Mouse (Mus musculus) hindbrain, embryonic 14.5 days (tissue): ENCODE measurements around the gene Hmga1. TPM values are rescaled to one million over a fixed set of nuclear protein-coding genes. Genes with fewer than 3 reads are reported as not detected.

Experiments
- ATAC-seq: fragments of 200-750 bp; cut with Nextera tagmentation; 2 replicates; pipeline ENCODE4 v1.8.0; 2017; ENCODE audit warnings: moderate number of reproducible peaks, mild to moderate bottlenecking, moderate TSS enrichment, moderate library complexity; ENCODE audit not compliant: low FRiP score
- DNase-seq: peaks from one replicate; pipeline ENCODE4 v3.0.0-alpha.2; 2015; ENCODE audit warnings: low spot score
- H3K27ac ChIP-seq: fragments of 300-500 bp; sonication (generic); 2 replicates; pipeline ENCODE4 v1.5.1; 2014; ENCODE audit warnings: mild to moderate bottlenecking, moderate library complexity
- H3K27me3 ChIP-seq: fragments of 300-500 bp; sonication (generic); 2 replicates; pipeline ENCODE4 v1.6.1; 2014; ENCODE audit warnings: mild to moderate bottlenecking, low read length, mixed read lengths; ENCODE audit not compliant: control insufficient read depth, insufficient read depth
- H3K36me3 ChIP-seq: fragments of 300-500 bp; sonication (generic); replicated peaks from 2 replicates; pipeline ENCODE4 v1.6.1; 2014; ENCODE audit not compliant: control insufficient read depth, insufficient read depth
- H3K4me1 ChIP-seq: fragments of 300-500 bp; sonication (generic); replicated peaks from 2 replicates; pipeline ENCODE4 v1.6.1; 2014; ENCODE audit warnings: antibody characterized with exemption, low read length, mixed read lengths; ENCODE audit not compliant: control insufficient read depth, insufficient read depth
- H3K4me2 ChIP-seq: fragments of 300-500 bp; sonication (generic); replicated peaks from 2 replicates; pipeline ENCODE4 v1.6.1; 2014; ENCODE audit warnings: mild to moderate bottlenecking, moderate library complexity
- H3K4me3 ChIP-seq: fragments of 300-500 bp; sonication (generic); replicated peaks from 2 replicates; pipeline ENCODE4 v1.5.1; 2014; ENCODE audit warnings: mild to moderate bottlenecking, low read length
- H3K9ac ChIP-seq: fragments of 300-500 bp; sonication (generic); 2 replicates; pipeline ENCODE4 v1.6.1; 2014
- H3K9me3 ChIP-seq: fragments of 300-500 bp; sonication (generic); 2 replicates; pipeline ENCODE4 v1.6.1; 2016; ENCODE audit warnings: low read length; ENCODE audit not compliant: control insufficient read depth
- WGBS: fragments of 180-500 bp; shearing (Covaris S2); extraction: QIAGEN DNeasy Blood & Tissue Kit; methylation state at CpG from one replicate; pipeline ENCODE4 v1.1.7; 2014; 5-methylcytosine and 5-hydroxymethylcytosine counted together
- polyA plus RNA-seq: library from polyadenylated mRNA; unstranded; fragments of >200 nt; fragmentation: Nextera tagmentation; extraction: Ambion mirVana; gene quantifications from 2 replicates; pipeline ENCODE4 v1.2.1, GENCODE M21; 2014

Hmga1 gene
- polyA plus RNA-seq, 1 experiment from 2014 or later = 136 TPM

GRCm38 (mm10) chr17:27564391-27565162 lies 8.3 kb downstream of the Hmga1 start:
- ATAC-seq = no peak
- H3K4me2 ChIP-seq = peak overlapping the region; percentile 98
- 0 out of 2 replicates have a peak overlapping the region, but pooled peaks have one; percentile 70 for H3K27ac ChIP-seq
- H3K9me3 ChIP-seq = no peaks in the 10 kb centered on the region
- H3K4me3 ChIP-seq = peak overlapping the region; percentile 79
- no peak for DNase-seq
- H3K36me3 ChIP-seq = peaks cover 15% of the 10 kb centered on the region
- peak overlapping the region; percentile 76 for H3K9ac ChIP-seq
- 14% methylated on average over 20 of the region's 20 CpGs for WGBS
- H3K27me3 ChIP-seq = no peaks in the 10 kb centered on the region
- H3K4me1 ChIP-seq = peaks cover 18% of the 10 kb centered on the region

- peaks cover 15% of the 10 kb centered on the region for H3K36me3 ChIP-seq
- peak within 1 kb of the TSS; percentile 70 for H3K27ac ChIP-seq
- H3K9me3 ChIP-seq = no peaks in the 10 kb centered on the region
- H3K4me3 ChIP-seq = peak within 1 kb of the TSS; percentile 79
- WGBS = under 1% methylated on average over 58 of the region's 58 CpGs
- peak; percentile 94 for ATAC-seq
- peak; percentile 94 for DNase-seq
- H3K4me1 ChIP-seq = peaks cover 18% of the 10 kb centered on the region
- no peaks in the 10 kb centered on the region for H3K27me3 ChIP-seq
- peak within 1 kb of the TSS; percentile 98 for H3K4me2 ChIP-seq
- peak within 1 kb of the TSS; percentile 76 for H3K9ac ChIP-seq
These were observed 9.1 kb downstream of the Hmga1 start, which contains the start of gene AI413582 for GRCm38 (mm10) chr17:27565163-27565941. AI413582 (minus strand) TSS chr17:27565756.

- Histone ChIP-seq H3K9me3 (no peaks in the 10 kb centered on the region), H3K9ac (peak overlapping the region; percentile 76), H3K36me3 (peaks cover 11% of the 10 kb centered on the region), H3K27ac (peak overlapping the region; percentile 70), H3K27me3 (no peaks in the 10 kb centered on the region), H3K4me1 (peaks cover 18% of the 10 kb centered on the region), H3K4me3 (peak overlapping the region; percentile 79), H3K4me2 (peak overlapping the region; percentile 98)
- ATAC-seq (no peak; the same call in 1 of the 2 replicates), DNase-seq (no peak)
- under 1% methylated on average over 13 of the region's 13 CpGs for whole genome bisulfite sequencing
These were observed 9.6 kb downstream of the Hmga1 start for GRCm38 (mm10) chr17:27565942-27566267.

DNA sequence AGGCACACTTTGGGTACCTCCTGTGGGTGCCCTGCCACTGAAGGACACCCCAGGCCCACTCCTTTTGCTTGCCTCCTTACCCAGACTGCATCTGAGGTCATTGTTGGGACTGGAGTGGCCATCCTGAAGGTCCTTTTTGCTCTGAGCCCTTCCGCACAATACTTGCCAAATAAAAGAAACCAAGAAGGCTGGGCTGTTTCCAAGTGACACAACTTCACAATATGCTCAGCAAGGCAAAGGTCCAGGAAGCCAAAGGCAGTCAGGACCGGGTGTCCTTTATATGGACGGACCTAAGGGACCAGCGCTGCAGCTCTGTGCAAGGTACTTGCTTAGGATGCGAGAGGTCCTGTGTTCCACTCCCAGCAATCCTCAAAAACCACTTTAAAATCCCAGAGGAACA lies 11.9 kb downstream of the Hmga1 start:
- H3K27ac ChIP-seq = no peak overlapping the region
- peaks cover 2% of the 10 kb centered on the region for H3K36me3 ChIP-seq
- peaks cover 18% of the 10 kb centered on the region for H3K4me1 ChIP-seq
- DNase-seq (no peak), ATAC-seq (no peak)
- no peaks in the 10 kb centered on the region for H3K9me3 ChIP-seq
- no peak overlapping the region for H3K9ac ChIP-seq
- no peak overlapping the region for H3K4me2 ChIP-seq
- no peak overlapping the region for H3K4me3 ChIP-seq
- H3K27me3 ChIP-seq = no peaks in the 10 kb centered on the region
- 89% methylated on average over 5 of the region's 5 CpGs for WGBS

- Histone ChIP-seq H3K9me3 (no peaks in the 10 kb centered on the region), H3K9ac (no peak overlapping the region), H3K27me3 (no peaks in the 10 kb centered on the region), H3K27ac (no peak overlapping the region), H3K4me2 (no peak overlapping the region), H3K4me1 (peaks cover 3% of the 10 kb centered on the region; the same call in 1 of the 2 replicates), H3K36me3 (peaks cover 22% of the 10 kb centered on the region), H3K4me3 (no peak overlapping the region)
- 78% methylated on average over 8 of the region's 8 CpGs for WGBS
- DNase-seq (no peak), ATAC-seq (no peak)
These were observed 15.0 kb downstream of the Hmga1 start for GRCm38 (mm10) chr17:27571315-27571714.

GRCm38 (mm10) chr17:27573772-27574320 lies 17.5 kb downstream of the Hmga1 start:
- Histone ChIP-seq H3K27ac (no peak overlapping the region), H3K27me3 (no peaks in the 10 kb centered on the region), H3K9me3 (no peaks in the 10 kb centered on the region), H3K9ac (no peak overlapping the region), H3K4me3 (no peak overlapping the region), H3K4me1 (no peaks in the 10 kb centered on the region), H3K4me2 (no peak overlapping the region), H3K36me3 (peaks cover 44% of the 10 kb centered on the region)
- ATAC-seq (no peak), DNase-seq (no peak)
- whole genome bisulfite sequencing = 88% methylated on average over 10 of the region's 10 CpGs

DNA sequence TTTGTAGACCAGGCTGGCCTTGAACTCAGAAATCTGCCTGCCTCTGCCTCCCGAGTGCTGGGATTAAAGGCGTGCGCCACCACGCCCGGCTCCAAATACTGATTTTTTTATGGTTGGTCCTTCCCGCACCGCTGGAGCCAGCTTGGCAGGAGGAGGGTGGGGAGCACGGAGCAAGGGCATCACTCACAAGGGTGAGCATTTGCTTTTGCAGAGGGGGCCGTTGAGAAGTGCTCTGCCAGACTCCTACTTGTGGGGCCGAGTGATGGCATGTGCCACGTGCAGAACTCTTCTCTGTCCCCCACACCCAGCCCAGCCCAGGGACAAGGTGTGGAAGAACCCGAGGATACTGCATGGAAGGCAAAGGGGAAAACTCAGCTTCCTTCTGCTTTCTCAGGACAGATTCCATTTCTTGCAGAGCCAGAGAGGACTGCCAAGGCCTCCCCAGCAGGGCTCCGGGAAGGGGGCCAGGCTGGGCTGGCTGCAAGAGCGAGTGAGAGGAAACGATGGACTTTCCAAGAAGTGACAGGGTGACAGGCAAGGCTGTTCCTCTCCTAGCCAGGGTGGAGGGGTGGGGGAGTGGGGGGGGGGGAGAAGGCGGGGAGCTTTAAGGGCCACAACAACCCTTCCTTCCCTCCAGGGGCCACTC lies 18.3 kb downstream of the Hmga1 start:
- WGBS = 85% methylated on average over 15 of the region's 16 CpGs
- DNase-seq (no peak), ATAC-seq (peak; percentile 57; the same call in 1 of the 2 replicates)
- Histone ChIP-seq H3K4me2 (no peak overlapping the region), H3K4me1 (no peaks in the 10 kb centered on the region), H3K9ac (no peak overlapping the region), H3K36me3 (peaks cover 52% of the 10 kb centered on the region), H3K4me3 (no peak overlapping the region), H3K9me3 (no peaks in the 10 kb centered on the region), H3K27ac (no peak overlapping the region), H3K27me3 (no peaks in the 10 kb centered on the region)

DNA sequence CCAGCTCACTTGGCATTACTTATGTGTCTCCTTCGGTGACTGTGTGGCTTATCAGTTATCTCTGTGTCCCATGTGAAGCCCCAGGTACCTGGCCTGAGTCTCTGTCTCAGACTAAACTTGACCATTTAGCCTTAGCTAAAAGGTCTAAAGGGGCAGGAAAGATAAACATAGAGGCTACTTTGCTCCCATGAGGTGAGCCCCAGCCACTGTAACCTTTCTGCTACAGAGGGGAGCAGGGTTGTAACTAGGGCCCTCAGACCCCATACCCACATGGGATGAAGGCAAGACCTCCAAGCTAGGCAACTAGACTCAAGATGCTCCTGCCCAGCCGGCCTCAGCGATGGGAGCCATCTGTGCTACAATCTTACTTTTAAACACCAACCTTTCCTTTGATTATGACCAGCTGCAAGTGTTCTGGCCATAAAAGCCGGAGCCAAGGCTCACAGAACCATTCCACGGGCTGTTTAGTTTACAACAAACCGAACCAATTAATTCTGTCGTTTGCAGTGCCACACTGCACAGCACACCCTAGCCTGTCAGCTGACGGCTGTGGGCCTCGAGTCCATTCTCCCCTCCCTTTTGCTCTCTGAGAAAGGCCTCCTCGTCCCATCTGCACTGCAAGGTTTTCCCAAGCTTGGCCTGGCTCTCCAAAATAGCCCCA lies 18.9 kb downstream of the Hmga1 start:
- no peaks in the 10 kb centered on the region for H3K4me1 ChIP-seq
- no peak overlapping the region for H3K4me2 ChIP-seq
- H3K9ac ChIP-seq = no peak overlapping the region
- H3K27me3 ChIP-seq = no peaks in the 10 kb centered on the region
- no peak overlapping the region for H3K4me3 ChIP-seq
- H3K27ac ChIP-seq = no peak overlapping the region
- DNase-seq (no peak), ATAC-seq (no peak)
- 88% methylated on average over 10 of the region's 10 CpGs for WGBS
- no peaks in the 10 kb centered on the region for H3K9me3 ChIP-seq
- peaks cover 58% of the 10 kb centered on the region for H3K36me3 ChIP-seq
